Mouse (Mus musculus) monocyte, adult 5-6 weeks (primary cell): ENCODE results near the gene Paxx. TPM values are rescaled to one million over a fixed set of nuclear protein-coding genes. Genes with fewer than 3 reads are reported as not detected.

Experiments used
- ATAC-seq: fragments of 153-309, 156-312 bp; replicated peaks from 2 replicates; pipeline ENCODE4 v1.8.0; 2017; ENCODE audit warnings: mild to moderate bottlenecking; ENCODE audit not compliant: low TSS enrichment, insufficient number of reproducible peaks, severe bottlenecking, poor library complexity, low FRiP score
- total RNA-seq: library from RNA; stranded (forward); fragments of 200-1000, 200-491, 200-594 nt; gene quantifications from 3 replicates; pipeline ENCODE4 v1.2.3, GENCODE M21; 2017

The Paxx gene
- total RNA-seq, 1 experiment from 2014 or later: 21.4 TPM

- no peak for ATAC-seq
Measured at GRCm38 (mm10) chr2:25458911-25459310, 2.0 kb downstream of the Paxx start.

- ATAC-seq: no peak
Measured at GRCm38 (mm10) chr2:25457022-25457896, 3.6 kb downstream of the Paxx start.

GRCm38 (mm10) chr2:25456205-25456953 lies 4.5 kb downstream of the Paxx start, which contains the start of gene Clic3:
Gene Clic3 (plus strand): TSS chr2:25456838.
- ATAC-seq: no peak

GRCm38 (mm10) chr2:25452951-25453350 lies 7.9 kb downstream of the Paxx start:
- ATAC-seq: no peak

- ATAC-seq: no peak
Measured at GRCm38 (mm10) chr2:25450853-25451647, 9.8 kb downstream of the Paxx start.

GRCm38 (mm10) chr2:25442682-25443081 lies 18.2 kb downstream of the Paxx start:
- no peak for ATAC-seq

GRCm38 (mm10) chr2:25441067-25441466 lies 19.8 kb downstream of the Paxx start:
- no peak for ATAC-seq

GRCm38 (mm10) chr2:25436286-25436820 lies 24.5 kb downstream of the Paxx start:
- no peak for ATAC-seq

- ATAC-seq: no peak
Measured at GRCm38 (mm10) chr2:25434292-25434691, 26.6 kb downstream of the Paxx start.

- ATAC-seq: no peak
Measured at GRCm38 (mm10) chr2:25433101-25433500, 27.8 kb downstream of the Paxx start.

GRCm38 (mm10) chr2:25432326-25433098 lies 28.4 kb downstream of the Paxx start:
- ATAC-seq: no peak

- ATAC-seq: no peak
Measured at GRCm38 (mm10) chr2:25431308-25431855, 29.5 kb downstream of the Paxx start.

- no peak for ATAC-seq
Measured at GRCm38 (mm10) chr2:25430395-25431233, 30.3 kb downstream of the Paxx start.

GRCm38 (mm10) chr2:25429435-25430180 lies 31.3 kb downstream of the Paxx start:
- no peak for ATAC-seq

GRCm38 (mm10) chr2:25428442-25429236 lies 32.3 kb downstream of the Paxx start, which contains the start of gene Abca2:
Gene Abca2 (plus strand): TSS chr2:25428703.
- peak; percentile 32 for ATAC-seq

GRCm38 (mm10) chr2:25427256-25427655 lies 33.6 kb downstream of the Paxx start:
- ATAC-seq: no peak
